Mouse (Mus musculus): Measurements from ENCODE around the gene Mcidas. TPM values are rescaled to one million over a fixed set of nuclear protein-coding genes. Genes with fewer than 3 reads are reported as not detected.
"Not testable (repeated sequence)": the region's sequence is repeated elsewhere in the genome, so short reads cannot be mapped to it uniquely, and the experiment has no call there.

Gene Mcidas
- polyA plus RNA-seq, 1 experiment from 2014 or later: 0.94 TPM

DNA sequence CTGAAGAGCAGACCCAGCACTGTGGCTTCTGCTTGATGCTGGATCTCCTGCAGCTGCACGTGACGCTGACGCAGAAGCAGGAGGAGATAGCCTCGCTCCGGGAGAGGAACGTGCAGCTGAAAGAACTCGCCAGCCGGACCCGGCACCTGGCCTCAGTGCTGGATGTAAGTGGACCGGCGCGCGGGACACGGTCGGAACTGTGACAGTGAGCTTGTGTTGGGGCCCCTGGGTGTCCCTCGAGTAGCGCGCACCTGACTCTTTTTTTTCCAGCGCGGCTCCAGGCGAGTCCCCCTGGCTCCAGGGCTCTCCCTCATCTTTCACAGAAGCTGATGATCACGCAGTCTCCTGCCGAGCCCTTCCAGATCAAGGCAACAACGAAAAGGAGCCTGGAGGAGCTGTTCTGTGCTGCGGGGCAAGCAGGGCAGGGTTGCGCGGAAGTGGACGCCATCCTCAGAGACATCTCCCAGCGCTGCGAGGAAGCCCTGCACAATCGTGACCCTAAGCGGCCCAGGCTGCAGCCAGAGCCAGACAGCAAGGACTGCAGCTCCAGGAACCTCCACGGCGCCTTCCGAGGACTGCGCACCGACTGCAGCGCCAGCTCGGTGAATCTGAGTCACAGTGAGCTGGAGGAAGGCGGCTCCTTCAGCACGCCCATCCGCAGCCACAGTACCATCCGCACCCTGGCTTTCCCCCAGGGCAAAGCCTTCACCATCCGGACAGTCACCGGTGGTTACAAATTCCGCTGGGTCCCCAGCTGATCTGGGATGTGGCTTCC, 5.0 kb downstream of the Mcidas start:
- Histone ChIP-seq H3K9ac (ENCODE audit: low read length) (peak overlapping the region; percentile 64), H3K4me1 (ENCODE audit: control insufficient read depth, insufficient read depth, low read length) (peaks cover 7% of the 10 kb centered on the region), H3K4me2 (ENCODE audit: low read length) (peak overlapping the region; percentile 87), H3K36me3 (ENCODE audit: control insufficient read depth, insufficient read depth, low read length) (no peaks in the 10 kb centered on the region), H3K9me3 (replicated peaks; ENCODE audit: control insufficient read depth, low read length) (no peaks in the 10 kb centered on the region), H3K27me3 (replicated peaks; ENCODE audit: control insufficient read depth, insufficient read depth, low read length) (peaks cover 64% of the 10 kb centered on the region), H3K27ac (ENCODE audit: low read depth, low read length) (no peak overlapping the region), H3K4me3 (ENCODE audit: low read depth, low read length) (peak overlapping the region; percentile 39)
- DNase-seq (ENCODE audit: low spot score) (peak; percentile 52), ATAC-seq (peak; percentile 43; the same call in 1 of the 2 replicates)
- under 1% methylated on average over 46 of the region's 46 CpGs for WGBS

DNA sequence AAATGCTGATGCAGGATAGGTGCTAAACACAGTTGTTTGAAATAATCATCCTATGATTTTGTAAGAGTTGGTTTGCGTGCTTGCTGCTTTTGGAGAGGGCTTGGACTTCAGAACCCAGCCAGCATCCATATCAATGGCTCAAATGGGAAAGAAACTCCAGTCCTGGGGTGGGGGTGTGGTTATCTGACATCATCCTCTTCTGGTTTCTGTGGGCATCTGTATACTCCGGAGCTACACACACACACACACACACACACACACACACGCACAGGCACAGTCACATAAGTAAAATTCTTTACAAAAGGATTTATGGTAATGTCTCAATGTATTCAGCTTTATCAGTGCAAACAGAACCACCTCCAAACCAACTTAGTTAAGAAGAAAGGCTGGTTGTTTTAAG, 6.4 kb downstream of the Mcidas start:
- Histone ChIP-seq H3K9me3 (replicated peaks; ENCODE audit: control insufficient read depth, low read length) (no peaks in the 10 kb centered on the region), H3K4me1 (ENCODE audit: control insufficient read depth, insufficient read depth, low read length) (no peaks in the 10 kb centered on the region), H3K4me2 (ENCODE audit: low read length) (no peak overlapping the region), H3K27me3 (replicated peaks; ENCODE audit: control insufficient read depth, insufficient read depth, low read length) (peaks cover 49% of the 10 kb centered on the region), H3K9ac (ENCODE audit: low read length) (no peak overlapping the region), H3K4me3 (ENCODE audit: low read depth, low read length) (no peak overlapping the region), H3K36me3 (ENCODE audit: control insufficient read depth, insufficient read depth, low read length) (no peaks in the 10 kb centered on the region), H3K27ac (ENCODE audit: low read depth, low read length) (no peak overlapping the region)
- no peak for DNase-seq (ENCODE audit: low spot score)
- WGBS: 58% methylated on average over 3 of the region's 3 CpGs
- no peak for ATAC-seq

DNA sequence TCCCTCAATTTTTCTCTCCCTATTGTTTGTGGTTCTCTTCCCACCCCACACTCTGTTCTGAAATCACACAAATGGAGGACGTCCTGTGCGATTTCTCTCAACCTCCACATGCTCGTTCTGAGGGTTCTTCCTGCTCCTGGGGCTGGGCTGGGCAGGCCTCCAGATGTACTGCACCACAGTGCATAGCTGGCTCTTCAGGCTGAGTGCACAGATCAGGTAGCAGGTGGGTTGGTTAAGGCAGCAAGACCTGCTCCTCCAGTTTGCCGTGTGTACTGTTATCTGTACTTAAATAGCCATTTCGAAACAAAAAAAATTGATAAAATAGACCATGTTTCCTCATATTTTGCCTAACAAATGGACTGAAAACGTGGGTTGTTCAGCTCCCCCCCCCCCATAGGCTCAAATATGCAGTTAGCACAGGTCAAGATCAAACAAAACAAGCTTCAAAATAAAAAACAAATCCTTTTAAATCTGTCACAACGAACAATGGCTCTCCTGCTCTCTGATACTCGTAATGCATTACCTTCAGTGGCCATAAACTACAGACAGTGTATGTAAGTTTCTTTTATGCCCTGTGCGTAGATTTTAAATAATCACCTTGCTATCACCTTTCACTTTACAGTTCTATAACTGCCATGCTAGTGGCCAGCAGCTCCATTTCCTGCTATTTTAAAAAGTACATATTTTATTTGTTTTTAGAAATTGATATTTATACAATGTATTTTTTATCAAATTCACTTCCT, 7.1 kb downstream of the Mcidas start:
- no peak for ATAC-seq
- WGBS: 71% methylated on average over 9 of the region's 9 CpGs
- DNase-seq (ENCODE audit: low spot score): no peak

DNA sequence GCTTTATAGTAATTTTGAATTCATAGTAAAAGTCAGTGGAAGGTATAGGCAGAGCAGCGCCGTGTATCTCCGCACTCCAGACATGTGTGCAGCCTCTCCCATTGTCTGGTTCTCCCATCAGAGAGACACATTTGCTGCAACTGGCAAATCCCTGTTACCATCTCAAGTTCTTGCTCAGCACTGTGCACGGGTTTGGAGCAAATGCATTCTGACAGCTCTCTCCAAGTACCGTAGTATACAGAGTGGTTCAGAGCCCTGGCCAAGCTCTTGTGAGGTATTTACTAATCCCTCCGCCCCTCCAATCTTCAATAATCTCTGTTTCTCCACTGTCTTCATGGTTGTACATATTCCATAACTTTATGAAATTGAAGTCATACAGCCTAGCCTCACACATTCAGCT, 19.0 kb downstream of the Mcidas start:
- peak overlapping the region; percentile 48; the same call in 1 of the 2 replicates for H3K27ac ChIP-seq (ENCODE audit: low read depth, low read length)
- no peaks in the 10 kb centered on the region for H3K9me3 ChIP-seq (replicated peaks; ENCODE audit: control insufficient read depth, low read length)
- no peak overlapping the region for H3K9ac ChIP-seq (ENCODE audit: low read length)
- no peak overlapping the region for H3K4me3 ChIP-seq (ENCODE audit: low read depth, low read length)
- no peaks in the 10 kb centered on the region for H3K36me3 ChIP-seq (ENCODE audit: control insufficient read depth, insufficient read depth, low read length)
- no peaks in the 10 kb centered on the region; the same call in 1 of the 2 replicates for H3K27me3 ChIP-seq (replicated peaks; ENCODE audit: control insufficient read depth, insufficient read depth, low read length)
- WGBS: 73% methylated on average over 6 of the region's 6 CpGs
- DNase-seq (ENCODE audit: low spot score) (no peak), ATAC-seq (peak; percentile 63; the same call in 1 of the 2 replicates)
- H3K4me2 ChIP-seq (ENCODE audit: low read length): no peak overlapping the region
- H3K4me1 ChIP-seq (ENCODE audit: control insufficient read depth, insufficient read depth, low read length): no peaks in the 10 kb centered on the region

More for the DNA sequence above, 7.1 kb downstream of the Mcidas start:
- Histone ChIP-seq H3K4me1 (ENCODE audit: control insufficient read depth, insufficient read depth, low read length) (no peaks in the 10 kb centered on the region), H3K9me3 (replicated peaks; ENCODE audit: control insufficient read depth, low read length) (no peaks in the 10 kb centered on the region), H3K27me3 (replicated peaks; ENCODE audit: control insufficient read depth, insufficient read depth, low read length) (peaks cover 44% of the 10 kb centered on the region), H3K4me2 (ENCODE audit: low read length) (no peak overlapping the region), H3K4me3 (ENCODE audit: low read depth, low read length) (no peak overlapping the region), H3K27ac (ENCODE audit: low read depth, low read length) (no peak overlapping the region), H3K9ac (ENCODE audit: low read length) (no peak overlapping the region), H3K36me3 (ENCODE audit: control insufficient read depth, insufficient read depth, low read length) (no peaks in the 10 kb centered on the region)

DNA sequence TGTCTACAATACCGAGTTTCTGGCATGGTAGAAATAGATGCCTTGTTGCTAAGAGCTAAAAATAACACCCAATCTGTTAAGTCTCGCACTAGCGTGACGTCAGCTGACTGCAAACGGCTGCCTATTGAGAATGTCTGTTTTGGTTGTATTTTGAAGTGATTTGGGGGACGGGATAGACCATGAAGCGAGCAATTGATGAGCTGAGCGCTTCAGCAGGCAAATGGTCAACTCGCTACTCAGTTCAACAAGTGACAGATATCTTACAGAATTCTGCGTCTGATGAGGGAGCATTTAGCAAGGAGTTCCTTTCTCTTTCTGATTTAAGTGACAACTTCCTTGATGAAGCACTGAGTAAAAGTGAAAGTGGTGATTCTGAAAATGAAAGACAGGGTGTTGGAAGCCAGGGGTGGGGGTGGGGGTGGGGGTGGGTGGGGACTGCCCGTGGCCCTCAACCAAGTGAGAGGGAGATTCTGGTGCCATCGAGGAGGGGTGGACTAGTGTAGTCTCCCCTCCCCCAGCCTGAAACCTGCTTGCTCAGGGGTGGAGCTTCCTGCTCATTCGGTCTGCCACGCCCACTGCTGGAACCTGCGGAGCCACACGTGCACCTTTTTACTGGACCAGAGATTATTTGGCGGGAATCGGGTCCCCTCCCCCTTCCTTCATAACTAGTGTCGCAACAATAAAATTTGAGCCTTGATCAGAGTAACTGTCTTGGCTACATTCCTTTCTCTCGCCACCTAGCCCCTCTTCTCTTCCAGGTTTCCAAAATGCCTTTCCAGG, 19.7 kb downstream of the Mcidas start:
- not testable (repeated sequence) for H3K9me3 ChIP-seq (replicated peaks; ENCODE audit: control insufficient read depth, low read length); H3K27me3 ChIP-seq (replicated peaks; ENCODE audit: control insufficient read depth, insufficient read depth, low read length); H3K36me3 ChIP-seq (ENCODE audit: control insufficient read depth, insufficient read depth, low read length); H3K4me3 ChIP-seq (ENCODE audit: low read depth, low read length); H3K4me1 ChIP-seq (ENCODE audit: control insufficient read depth, insufficient read depth, low read length); H3K9ac ChIP-seq (ENCODE audit: low read length); H3K27ac ChIP-seq (ENCODE audit: low read depth, low read length)
- 53% methylated on average over 19 of the region's 20 CpGs for WGBS
- H3K4me2 ChIP-seq (ENCODE audit: low read length): peak overlapping the region; percentile 17; the same call in 1 of the 2 replicates
- ATAC-seq (peak; percentile 89), DNase-seq (ENCODE audit: low spot score) (peak; percentile 86)

DNA sequence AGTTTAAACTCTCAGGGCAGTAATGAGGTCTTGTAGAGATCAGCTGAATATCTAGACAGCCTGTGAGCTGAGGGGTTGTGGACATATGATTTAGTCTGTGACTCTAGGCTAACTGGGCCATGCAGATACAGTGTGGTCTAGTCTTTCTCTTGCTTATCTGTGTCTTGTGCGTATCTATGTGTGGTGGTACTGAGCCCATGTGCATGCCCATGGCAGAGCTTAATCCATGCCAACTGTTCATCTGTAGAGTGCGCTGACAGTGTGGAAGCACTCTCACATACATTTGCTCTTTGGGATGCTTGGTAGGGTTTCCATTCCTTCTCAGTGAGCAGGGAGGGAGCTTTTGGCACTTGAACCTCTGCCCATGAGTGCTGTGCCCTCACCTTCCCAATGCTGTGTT, 27.9 kb downstream of the Mcidas start:
- H3K4me2 ChIP-seq (ENCODE audit: low read length): no peak overlapping the region
- H3K27me3 ChIP-seq (replicated peaks; ENCODE audit: control insufficient read depth, insufficient read depth, low read length): no peaks in the 10 kb centered on the region
- H3K9ac ChIP-seq (ENCODE audit: low read length): no peak overlapping the region
- no peaks in the 10 kb centered on the region for H3K9me3 ChIP-seq (replicated peaks; ENCODE audit: control insufficient read depth, low read length)
- ATAC-seq (no peak), DNase-seq (ENCODE audit: low spot score) (no peak)
- 79% methylated on average over 2 of the region's 2 CpGs for WGBS
- no peak overlapping the region for H3K4me3 ChIP-seq (ENCODE audit: low read depth, low read length)
- H3K36me3 ChIP-seq (ENCODE audit: control insufficient read depth, insufficient read depth, low read length): no peaks in the 10 kb centered on the region
- no peaks in the 10 kb centered on the region for H3K4me1 ChIP-seq (ENCODE audit: control insufficient read depth, insufficient read depth, low read length)
- H3K27ac ChIP-seq (ENCODE audit: low read depth, low read length): no peak overlapping the region

DNA sequence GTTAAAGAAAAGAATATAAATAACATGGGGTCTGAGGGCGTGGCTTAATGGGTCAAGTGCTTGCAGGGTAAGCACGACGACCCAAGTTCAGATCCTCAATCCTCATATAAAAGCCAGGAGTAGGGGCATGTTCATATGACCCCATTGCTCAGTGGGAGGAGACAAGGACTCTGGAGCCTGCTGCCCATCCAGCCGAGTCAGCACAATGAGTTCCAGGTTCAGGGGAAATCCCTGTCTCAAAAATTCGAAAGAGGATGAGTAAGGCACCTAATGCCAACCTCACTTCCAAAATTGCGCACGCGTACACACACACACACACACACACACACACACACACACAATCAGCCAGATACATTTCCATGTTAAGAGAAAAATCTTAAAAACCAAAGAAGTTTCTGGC, 28.8 kb downstream of the Mcidas start:
- no peak for ATAC-seq
- Histone ChIP-seq H3K4me2 (ENCODE audit: low read length) (no peak overlapping the region), H3K4me1 (ENCODE audit: control insufficient read depth, insufficient read depth, low read length) (no peaks in the 10 kb centered on the region), H3K27me3 (replicated peaks; ENCODE audit: control insufficient read depth, insufficient read depth, low read length) (no peaks in the 10 kb centered on the region), H3K9me3 (replicated peaks; ENCODE audit: control insufficient read depth, low read length) (no peaks in the 10 kb centered on the region), H3K4me3 (ENCODE audit: low read depth, low read length) (no peak overlapping the region), H3K36me3 (ENCODE audit: control insufficient read depth, insufficient read depth, low read length) (no peaks in the 10 kb centered on the region), H3K9ac (ENCODE audit: low read length) (no peak overlapping the region), H3K27ac (ENCODE audit: low read depth, low read length) (no peak overlapping the region)
- WGBS: 73% methylated on average over 8 of the region's 8 CpGs
- no peak for DNase-seq (ENCODE audit: low spot score)

DNA sequence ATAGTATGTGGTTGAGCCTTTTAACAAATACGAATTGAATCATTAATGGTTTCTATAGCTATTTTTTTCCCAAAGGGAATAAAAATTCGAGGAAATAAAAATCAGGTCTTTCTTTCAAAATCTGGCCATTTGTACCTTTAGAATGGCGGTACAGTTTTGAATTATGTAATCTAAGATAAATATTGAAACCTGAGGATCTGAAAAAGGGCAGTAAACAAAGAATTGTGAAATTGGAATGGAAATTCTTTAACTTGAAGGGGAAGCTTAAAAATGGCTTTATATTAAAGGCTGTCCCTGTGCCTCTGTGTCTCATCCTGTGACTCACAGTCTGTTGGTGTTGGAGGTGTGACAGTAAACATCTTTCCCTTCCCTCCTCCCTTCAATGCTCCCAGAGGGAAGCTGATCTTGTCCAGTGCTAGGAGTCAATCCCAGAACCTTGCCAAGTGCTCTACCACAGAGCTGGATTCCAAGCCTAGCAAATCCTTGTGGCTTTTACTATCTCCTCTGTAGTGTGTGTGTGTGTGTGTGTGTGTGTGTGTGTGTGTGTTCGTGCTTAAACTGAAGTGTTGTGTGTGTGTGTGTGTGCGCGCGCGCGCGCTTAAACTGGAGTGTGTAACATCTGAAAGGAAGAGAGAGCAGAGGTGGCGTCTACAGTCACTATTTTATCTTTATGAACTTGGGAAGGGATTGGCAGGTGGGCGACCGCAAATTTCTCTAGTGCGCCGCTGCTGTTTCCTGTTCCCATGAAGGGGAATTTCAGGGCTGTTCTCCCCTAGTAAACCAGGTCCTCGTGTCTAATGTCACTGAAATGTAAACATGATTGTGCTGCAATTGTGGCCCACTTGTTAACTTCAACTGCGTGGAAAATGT, 29.9 kb downstream of the Mcidas start:
- no peaks in the 10 kb centered on the region for H3K4me1 ChIP-seq (ENCODE audit: control insufficient read depth, insufficient read depth, low read length)
- no peaks in the 10 kb centered on the region for H3K36me3 ChIP-seq (ENCODE audit: control insufficient read depth, insufficient read depth, low read length)
- WGBS: 91% methylated on average over 17 of the region's 17 CpGs
- H3K9me3 ChIP-seq (replicated peaks; ENCODE audit: control insufficient read depth, low read length): no peaks in the 10 kb centered on the region
- ATAC-seq: no peak
- H3K9ac ChIP-seq (ENCODE audit: low read length): no peak overlapping the region
- no peak overlapping the region for H3K4me2 ChIP-seq (ENCODE audit: low read length)
- no peak overlapping the region for H3K27ac ChIP-seq (ENCODE audit: low read depth, low read length)
- no peak overlapping the region for H3K4me3 ChIP-seq (ENCODE audit: low read depth, low read length)
- no peaks in the 10 kb centered on the region for H3K27me3 ChIP-seq (replicated peaks; ENCODE audit: control insufficient read depth, insufficient read depth, low read length)
- DNase-seq (ENCODE audit: low spot score): no peak
